Mouse (Mus musculus): ENCODE results near the gene Rilp.
A peak's percentile ranks its signal among the peaks of the same experiment; 100 is the strongest.

Rilp gene

GRCm38 (mm10) chr11:75509741-75510626, at the start of gene Rilp:
TSS of gene Rilp (plus strand) at chr11:75510094.
- DNase-seq (ENCODE audit: extremely low spot score, low read depth, low spot score) = no peak

DNA sequence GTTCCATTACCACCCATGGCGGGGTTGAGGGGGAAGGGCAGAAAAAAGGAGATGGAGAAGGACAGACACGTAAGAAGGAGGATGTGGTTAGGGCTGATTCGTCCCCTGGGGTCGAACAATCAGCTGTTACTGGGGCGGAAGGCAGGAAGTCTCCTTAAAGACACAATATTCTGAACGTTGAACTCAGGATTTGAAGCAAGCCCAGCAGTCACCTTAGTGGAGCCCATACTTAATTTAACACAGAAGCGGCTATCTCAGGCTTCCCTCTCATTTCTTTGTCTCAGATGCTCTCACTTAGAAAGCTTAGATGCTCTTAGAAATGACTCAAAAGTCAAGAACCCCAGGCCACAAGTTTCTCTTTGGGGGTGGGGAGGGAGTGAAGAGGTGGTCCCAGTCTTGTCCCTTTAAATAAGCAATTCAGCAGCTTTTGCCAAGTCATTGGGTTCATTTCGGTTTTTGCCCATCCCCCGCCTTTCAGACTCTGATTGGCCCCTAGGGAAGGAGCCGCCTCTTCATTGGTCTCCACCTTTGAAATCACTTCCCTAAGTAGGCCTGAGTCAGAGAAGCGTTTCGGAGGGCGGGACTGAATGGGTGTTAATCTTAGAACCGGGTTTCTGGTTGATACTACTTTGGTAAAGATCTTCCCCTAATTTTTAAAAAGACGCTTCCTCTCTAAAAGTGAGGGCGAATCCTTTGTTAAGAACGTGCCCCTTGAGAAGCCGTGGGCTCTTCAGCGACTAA, 49.6 kb upstream of the Rilp start:
- peak; percentile 69 for DNase-seq (ENCODE audit: extremely low spot score, low read depth, low spot score)

- DNase-seq (ENCODE audit: extremely low spot score, low read depth, low spot score) = peak; percentile 99
Observed at GRCm38 (mm10) chr11:75460844-75461742, 48.8 kb upstream of the Rilp start, which contains the start of gene Tlcd2. TSS of gene Tlcd2 (plus strand) at chr11:75461715.

- DNase-seq (ENCODE audit: extremely low spot score, low read depth, low spot score) = no peak
Observed at GRCm38 (mm10) chr11:75461743-75462252, 48.1 kb upstream of the Rilp start.

GRCm38 (mm10) chr11:75462253-75462783, 47.6 kb upstream of the Rilp start:
- no peak for DNase-seq (ENCODE audit: extremely low spot score, low read depth, low spot score)

DNA sequence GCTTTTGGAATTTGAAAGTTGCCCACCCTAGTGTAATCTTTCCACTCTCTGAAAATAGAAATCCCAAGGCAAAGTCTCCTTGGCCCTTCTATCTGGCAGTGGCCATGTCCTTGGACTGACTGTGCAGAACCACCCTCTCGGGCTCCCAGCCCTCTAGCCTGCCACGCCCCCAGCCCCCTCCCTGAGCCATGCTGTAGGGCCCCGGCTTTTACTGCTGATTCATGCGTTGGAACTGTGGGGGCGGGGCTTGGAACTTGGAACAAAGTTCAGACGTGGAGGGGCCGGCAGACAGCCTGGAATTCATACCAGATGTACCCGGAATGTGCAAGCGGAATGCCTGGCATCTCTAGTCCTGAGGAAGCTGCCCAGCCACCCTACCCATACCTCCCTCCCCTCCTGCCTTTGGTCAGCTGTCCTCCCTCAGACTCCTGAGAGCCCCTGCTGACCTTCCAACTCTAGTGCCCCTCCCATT, 47.0 kb upstream of the Rilp start:
- DNase-seq (ENCODE audit: extremely low spot score, low read depth, low spot score) = peak; percentile 61

GRCm38 (mm10) chr11:75463624-75464023, 46.3 kb upstream of the Rilp start:
- no peak for DNase-seq (ENCODE audit: extremely low spot score, low read depth, low spot score)

- DNase-seq (ENCODE audit: extremely low spot score, low read depth, low spot score) = no peak
Observed at GRCm38 (mm10) chr11:75464417-75464816, 45.5 kb upstream of the Rilp start.

DNA sequence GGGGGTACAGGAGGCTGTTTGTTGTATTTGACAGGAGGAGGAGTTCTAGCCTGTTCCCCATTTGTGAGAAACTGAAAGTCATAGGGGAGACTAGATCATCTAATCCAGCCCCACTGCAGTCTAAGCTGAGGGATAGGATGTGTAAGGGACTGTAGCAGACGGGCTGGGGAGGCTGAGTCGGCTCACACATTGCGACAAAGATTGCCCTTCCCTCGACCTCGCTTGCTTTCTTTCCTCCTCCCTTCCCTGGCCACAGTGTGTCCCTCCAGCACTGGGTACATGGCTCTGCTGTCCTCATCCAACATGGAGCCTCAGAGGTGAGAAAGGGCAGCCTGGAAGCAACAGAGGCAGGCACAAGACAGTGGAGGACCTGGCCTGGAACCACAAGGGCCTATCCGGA, 44.8 kb upstream of the Rilp start:
- DNase-seq (ENCODE audit: extremely low spot score, low read depth, low spot score) = no peak

GRCm38 (mm10) chr11:75466731-75467505, 43.0 kb upstream of the Rilp start:
- no peak for DNase-seq (ENCODE audit: extremely low spot score, low read depth, low spot score)

GRCm38 (mm10) chr11:75467512-75468215, 42.2 kb upstream of the Rilp start:
- no peak for DNase-seq (ENCODE audit: extremely low spot score, low read depth, low spot score)

- DNase-seq (ENCODE audit: extremely low spot score, low read depth, low spot score) = no peak
Observed at GRCm38 (mm10) chr11:75468410-75468809, 41.5 kb upstream of the Rilp start.

GRCm38 (mm10) chr11:75469261-75469660, 40.6 kb upstream of the Rilp start:
- DNase-seq (ENCODE audit: extremely low spot score, low read depth, low spot score) = no peak

GRCm38 (mm10) chr11:75470675-75471074, 39.2 kb upstream of the Rilp start:
- no peak for DNase-seq (ENCODE audit: extremely low spot score, low read depth, low spot score)

DNA sequence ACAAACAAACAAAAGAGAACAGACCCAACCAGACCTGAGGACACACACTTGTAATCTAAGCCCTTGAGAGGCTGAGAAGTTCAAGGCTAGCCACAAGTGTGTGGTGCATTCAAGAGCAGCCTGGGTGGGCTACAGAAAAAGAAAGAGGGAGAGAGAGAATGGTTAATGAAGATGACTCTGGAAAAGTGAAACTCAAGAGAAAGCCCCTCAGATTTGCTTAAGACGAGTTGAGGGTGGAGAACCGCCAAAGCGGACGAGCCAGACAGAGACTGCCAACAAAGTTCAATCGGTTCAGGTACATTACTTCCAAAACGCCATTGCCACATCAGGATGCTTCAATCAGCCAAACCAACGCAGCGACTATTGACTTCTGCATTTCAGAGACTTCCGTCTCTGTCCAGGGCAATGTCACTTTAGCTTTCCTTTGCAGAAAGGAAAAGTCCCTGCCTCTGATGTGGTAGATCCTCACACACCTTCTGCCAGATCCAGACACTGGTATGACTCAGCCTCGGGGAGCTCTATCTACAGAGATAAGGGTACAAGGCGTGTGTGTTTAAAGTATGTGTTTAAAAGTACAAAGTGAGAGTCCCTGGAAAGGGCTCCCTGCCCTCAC, 37.3 kb upstream of the Rilp start:
- no peak for DNase-seq (ENCODE audit: extremely low spot score, low read depth, low spot score)

DNA sequence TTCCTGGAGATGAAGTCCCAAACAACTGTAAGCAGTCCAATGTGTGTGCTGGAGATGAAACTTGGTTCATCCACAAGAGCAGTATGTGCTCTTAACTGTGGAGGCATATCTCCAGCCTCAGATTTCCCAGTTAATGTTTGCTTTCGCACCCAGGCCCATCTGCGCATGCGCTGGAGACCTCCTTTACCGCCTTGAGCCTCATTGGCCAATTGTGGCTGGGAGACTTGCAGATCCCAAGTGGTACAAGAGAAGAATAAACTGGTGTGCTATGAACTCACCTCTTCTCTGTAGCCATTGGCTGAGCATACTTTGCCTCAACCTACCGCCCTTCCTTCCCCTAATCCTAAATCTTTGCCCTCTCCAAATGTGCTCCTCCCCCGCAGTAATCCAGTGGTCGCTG, 36.5 kb upstream of the Rilp start:
- no peak for DNase-seq (ENCODE audit: extremely low spot score, low read depth, low spot score)

DNA sequence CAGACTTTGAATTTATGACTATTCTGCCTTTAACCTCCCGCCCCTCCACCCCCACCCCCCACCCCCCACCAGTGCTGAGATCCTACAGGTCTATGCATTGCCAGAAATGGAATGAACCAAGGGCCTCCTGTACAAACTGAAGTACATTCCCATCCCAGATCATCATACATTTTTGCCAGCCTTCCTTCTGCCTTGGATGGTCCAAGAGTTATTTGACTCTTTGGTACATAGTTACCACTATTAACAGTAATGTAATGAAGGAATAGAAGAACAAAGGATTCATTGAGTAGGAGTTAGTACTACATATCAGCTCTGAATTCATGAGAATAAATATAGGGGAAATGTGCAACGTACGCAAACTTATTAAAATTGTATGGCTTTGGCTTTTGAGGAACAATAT, 23.7 kb upstream of the Rilp start:
- no peak for DNase-seq (ENCODE audit: extremely low spot score, low read depth, low spot score)

DNA sequence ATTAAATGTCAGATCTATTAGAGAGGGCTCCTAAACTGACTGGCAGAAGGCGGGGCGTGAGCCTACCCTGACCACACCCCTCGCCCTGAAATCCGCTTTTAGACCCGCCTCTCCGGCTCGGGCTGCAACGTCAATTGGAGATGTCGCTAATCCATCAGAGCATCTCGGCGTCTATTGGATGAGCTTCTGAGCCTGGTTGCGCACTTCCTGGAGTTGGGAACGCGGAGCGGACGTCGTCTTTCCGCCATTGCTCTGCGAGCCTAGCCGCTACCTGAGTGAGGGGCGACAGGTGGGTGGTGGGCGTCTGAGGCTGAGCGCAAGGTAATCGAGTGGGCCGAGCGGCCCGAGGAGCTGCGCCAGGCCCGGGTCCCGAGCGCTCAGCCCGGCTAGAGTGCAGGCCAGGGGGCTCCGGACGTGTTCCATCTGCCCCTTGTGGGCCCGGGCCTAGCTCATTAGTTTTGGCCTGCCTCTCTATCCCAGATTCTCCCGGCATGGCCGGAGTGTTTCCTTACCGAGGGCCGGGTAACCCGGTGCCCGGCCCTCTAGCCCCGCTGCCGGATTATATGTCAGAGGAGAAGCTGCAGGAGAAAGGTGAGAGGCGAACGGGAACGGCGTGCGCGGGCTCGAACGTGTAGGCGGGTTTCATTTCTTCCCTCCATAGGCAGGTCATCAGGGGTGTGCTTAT, 23.2 kb upstream of the Rilp start, which contains the start of gene Prpf8:
Gene Prpf8 (plus strand): TSS at position 216 of the 685 bp plus-strand sequence.
- DNase-seq (ENCODE audit: extremely low spot score, low read depth, low spot score) = peak; percentile 95
